20 mouse cellular contexts compared by ENCODE assay signal in genomic region chr10:82806414-82806813, GRCm38 (mm10). TPM values are rescaled to one million over a fixed set of nuclear protein-coding genes. Genes with fewer than 3 reads are reported as not detected.
DNase-seq lines count a peak whose midpoint lies in the region; ATAC-seq and TF ChIP-seq lines count a peak whose summit lies in the region.
"Had no signal": no experiment of that assay in that cellular context is flagged by ENCODE, and none has a peak within 500 bp of the region (broad histone marks: within the 10 kb centered on the region; RNA-seq: fewer than 3 reads in every experiment).

No protein-coding gene starts in this region.

- peaks cover 19% of the 10 kb centered on the region for H3K4me1 ChIP-seq in liver, embryonic 15.5 days (replicated peaks)
- H3K4me1 ChIP-seq in liver, postnatal 0 days (ENCODE audit: insufficient read depth): peaks cover 7% of the 10 kb centered on the region; the same call in 1 of the 2 replicates
- H3K4me1 ChIP-seq: forebrain, embryonic 15.5 days had no signal

- TF ChIP-seq EP300 in liver, postnatal 0 days (IDR thresholded peaks at IDR 0.05; ENCODE audit: low read depth): no peak

- WGBS in liver, embryonic 15.5 days (ENCODE audit: insufficient replicate concordance): 64% methylated on average over 8 of the region's 8 CpGs
- WGBS in liver, postnatal 0 days (ENCODE audit: insufficient replicate concordance): 65% methylated on average over 8 of the region's 8 CpGs

- no peak overlapping the region for H3K27ac ChIP-seq in liver, embryonic 15.5 days (replicated peaks)
- H3K27ac ChIP-seq in liver, postnatal 0 days (ENCODE audit: low read depth): no peak overlapping the region
- H3K27ac ChIP-seq: embryonic facial prominence, embryonic 12.5 days; forebrain, embryonic 15.5 days; heart, adult 2 months; heart, embryonic 15.5 days; hindbrain, embryonic 13.5 days had no signal

- no peak overlapping the region for H3K9ac ChIP-seq in liver, embryonic 15.5 days
- no peak overlapping the region for H3K9ac ChIP-seq in liver, postnatal 0 days (replicated peaks)
- H3K9ac ChIP-seq: embryonic facial prominence, embryonic 12.5 days; forebrain, embryonic 15.5 days; heart, embryonic 15.5 days; hindbrain, embryonic 13.5 days had no signal

- no peak for TF ChIP-seq CTCF in liver, postnatal 0 days (IDR thresholded peaks at IDR 0.05; ENCODE audit: low read depth)

- 0 out of 2 replicates have a peak, but pooled peaks have one; percentile 21 for ATAC-seq in liver, embryonic 15.5 days (ENCODE audit: insufficient read depth)
- peak; percentile 54; the same call in 1 of the 2 replicates for ATAC-seq in liver, postnatal 0 days
- ATAC-seq: forebrain, embryonic 15.5 days had no signal

- no peaks in the 10 kb centered on the region for H3K27me3 ChIP-seq in liver, embryonic 15.5 days
- no peaks in the 10 kb centered on the region for H3K27me3 ChIP-seq in liver, postnatal 0 days (ENCODE audit: insufficient read depth, low read length)
- H3K27me3 ChIP-seq: embryonic facial prominence, embryonic 12.5 days; forebrain, embryonic 15.5 days; heart, embryonic 15.5 days; hindbrain, embryonic 13.5 days had no signal

- no peak overlapping the region for H3K4me3 ChIP-seq in liver, embryonic 15.5 days (replicated peaks)
- H3K4me3 ChIP-seq in liver, postnatal 0 days (ENCODE audit: low read depth, low read length): no peak overlapping the region
- H3K4me3 ChIP-seq: embryonic facial prominence, embryonic 12.5 days; forebrain, embryonic 15.5 days; heart, adult 2 months; heart, embryonic 15.5 days; hindbrain, embryonic 13.5 days had no signal

- H3K4me2 ChIP-seq in liver, embryonic 15.5 days: no peak overlapping the region
- H3K4me2 ChIP-seq in liver, postnatal 0 days (ENCODE audit: low read depth, low read length): no peak overlapping the region
- H3K4me2 ChIP-seq: embryonic facial prominence, embryonic 12.5 days; forebrain, embryonic 15.5 days; heart, embryonic 11.5 days; heart, embryonic 15.5 days; hindbrain, embryonic 13.5 days had no signal

- no peaks in the 10 kb centered on the region for H3K36me3 ChIP-seq in liver, embryonic 15.5 days (replicated peaks)
- no peaks in the 10 kb centered on the region for H3K36me3 ChIP-seq in liver, postnatal 0 days (replicated peaks; ENCODE audit: insufficient read depth, low read length)
- H3K36me3 ChIP-seq: embryonic facial prominence, embryonic 12.5 days; forebrain, embryonic 15.5 days; G1E; heart, embryonic 15.5 days; hindbrain, embryonic 13.5 days had no signal

- H3K9me3 ChIP-seq in liver, embryonic 15.5 days (replicated peaks): no peaks in the 10 kb centered on the region
- no peaks in the 10 kb centered on the region for H3K9me3 ChIP-seq in liver, postnatal 0 days (ENCODE audit: low read length)
- H3K9me3 ChIP-seq: embryonic facial prominence, embryonic 12.5 days; forebrain, embryonic 15.5 days; G1E; heart, embryonic 15.5 days; hindbrain, embryonic 13.5 days had no signal

- peak; percentile 28 for DNase-seq in kidney, adult 11 months
- no peak for DNase-seq in kidney, postnatal 10 days
- peak; percentile 31 to 56 for DNase-seq in kidney, postnatal 25 days
- DNase-seq in kidney, adult 8-10 months: no peak
- no peak for DNase-seq in liver
- DNase-seq in liver, postnatal 0 days: no peak
- no peak for DNase-seq in thymus, postnatal 10 days (ENCODE audit: low spot score in 2 of 2)
- DNase-seq: cerebellum, adult 11 months; cerebellum, adult 8-10 months; cerebellum, postnatal 25 days; gastrocnemius, postnatal 14 days; heart, adult 2 months; heart, postnatal 14 days had no signal

RNA-seq across cellular contexts. Expression of gene Txnrd1, which starts 27.3 kb away (rescaled TPM):
- polyA plus RNA-seq in liver, embryonic 15.5 days (2015; fragmentation: Nextera tagmentation; extraction: Ambion mirVana): 48.0 and 49.0 TPM in 2 replicates
- 26.7 and 28.1 TPM in 2 replicates for polyA plus RNA-seq in liver, postnatal 0 days (2015; fragmentation: Nextera tagmentation; extraction: Ambion mirVana)

RNA-seq across cellular contexts. Expression of gene Nfyb, which starts 42.5 kb away (rescaled TPM):
- polyA plus RNA-seq in liver, embryonic 15.5 days (2015; fragmentation: Nextera tagmentation; extraction: Ambion mirVana): 33.1 and 33.2 TPM in 2 replicates
- 26.6 and 30.1 TPM in 2 replicates for polyA plus RNA-seq in liver, postnatal 0 days (2015; fragmentation: Nextera tagmentation; extraction: Ambion mirVana)

Comparison
In these comparisons a context has a peak if more than half of its experiments do, and no peak if none do; other contexts are left out.
1. DNase-seq: peak in kidney, adult 11 months (single experiment) and kidney, postnatal 25 days (2 of 2); none in kidney, postnatal 10 days (single experiment), kidney, adult 8-10 months (0 of 2), liver (single experiment), liver, postnatal 0 days (single experiment) and thymus, postnatal 10 days (0 of 2).